Mouse (Mus musculus) testis, adult 2 months (tissue): ENCODE data around the gene Slc35f5.

Source experiments
- CTCF ChIP-seq: fragments of 200-500 bp; IDR thresholded peaks from 2 replicates; pipeline ENCODE4 v1.5.1; 2012; ENCODE audit warnings: low read depth, mild to moderate bottlenecking, inconsistent platforms, low read length, moderate library complexity; ENCODE audit not compliant: control insufficient read depth, insufficient read depth, insufficient replicate concordance
- POLR2A ChIP-seq: fragments of 200-500 bp; IDR thresholded peaks from 2 replicates; pipeline ENCODE4 v1.6.1; 2012; ENCODE audit warnings: low read depth, mild to moderate bottlenecking, inconsistent platforms, low read length, moderate library complexity; ENCODE audit not compliant: control insufficient read depth

DNA sequence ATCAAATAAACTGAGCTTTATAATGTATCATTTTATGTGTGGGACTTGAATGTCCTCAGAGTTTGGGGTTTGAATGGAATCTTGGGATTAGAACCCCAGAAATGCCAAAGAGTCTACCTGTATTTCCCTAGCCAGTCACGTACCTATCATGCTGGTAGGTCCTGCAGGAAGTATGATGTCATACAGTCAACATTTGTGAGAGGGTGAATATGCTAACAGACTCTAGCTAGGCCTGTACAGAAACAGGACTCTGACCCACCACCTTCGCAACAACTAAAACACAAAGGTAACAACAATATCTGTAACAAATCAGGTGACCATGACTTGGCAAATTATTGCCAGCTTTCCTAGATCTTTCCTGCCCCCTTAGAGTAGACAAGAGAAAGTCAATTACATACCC, 8.8 kb upstream of the Slc35f5 start:
- TF ChIP-seq CTCF = no peak
- TF ChIP-seq POLR2A = no peak
